Mouse (Mus musculus): ENCODE data around the gene Shkbp1. TPM values are rescaled to one million over a fixed set of nuclear protein-coding genes. Genes with fewer than 3 reads are reported as not detected.

The Shkbp1 gene
- polyA plus RNA-seq (2015; fragmentation: Nextera tagmentation; extraction: Ambion mirVana), result 47.4 and 55.1 TPM in 2 replicates

DNA sequence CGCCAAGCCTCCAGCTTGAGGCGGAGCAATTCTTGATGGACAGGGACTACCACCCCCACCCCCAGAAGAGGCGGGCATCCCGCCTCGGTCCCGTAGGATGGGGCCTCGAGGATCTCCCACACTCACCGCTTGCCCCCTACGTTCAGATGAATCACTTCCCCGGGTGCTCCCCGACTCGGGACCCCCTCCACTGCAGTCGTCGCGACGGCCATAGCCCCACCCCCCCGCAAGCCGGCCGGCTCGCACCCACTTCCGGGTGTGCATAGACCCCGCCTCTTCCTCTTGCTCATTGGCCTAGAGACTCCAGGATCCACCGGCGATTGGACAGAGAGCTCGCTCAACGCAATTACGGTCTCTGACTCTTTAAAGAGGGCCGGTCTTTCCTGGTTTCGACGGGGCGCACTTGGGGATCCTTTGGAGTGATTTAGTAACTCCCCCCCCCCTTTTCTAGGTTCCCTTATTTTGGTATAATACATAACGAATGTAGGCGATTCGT, at the start of gene Shkbp1:
Gene Shkbp1, minus strand, starts transcription at position 275 of the 496 bp plus-strand sequence.
- WGBS, result 1% methylated on average over 34 of the region's 34 CpGs
- peak within 1 kb of the TSS; percentile 68 for H3K9ac ChIP-seq (ENCODE audit: low read depth, low read length)
- no peaks in the 10 kb centered on the region for H3K9me3 ChIP-seq (replicated peaks; ENCODE audit: control insufficient read depth, low read length, poor library complexity, severe bottlenecking)
- peaks cover 11% of the 10 kb centered on the region for H3K4me1 ChIP-seq (ENCODE audit: control insufficient read depth, insufficient read depth, low read length)
- H3K4me2 ChIP-seq (ENCODE audit: low read length), result peak within 1 kb of the TSS; percentile 70
- H3K27ac ChIP-seq (ENCODE audit: low read length), result peak within 1 kb of the TSS; percentile 70
- H3K4me3 ChIP-seq (ENCODE audit: low read depth, low read length), result peak within 1 kb of the TSS; percentile 53
- peaks cover 14% of the 10 kb centered on the region for H3K27me3 ChIP-seq (ENCODE audit: control insufficient read depth, insufficient read depth, low read depth, low read length)
- 0 out of 2 replicates have a peak, but pooled peaks cover 2% of the 10 kb centered on the region for H3K36me3 ChIP-seq (ENCODE audit: control insufficient read depth, insufficient read depth, low read length)
- ATAC-seq, result peak; percentile 93

DNA sequence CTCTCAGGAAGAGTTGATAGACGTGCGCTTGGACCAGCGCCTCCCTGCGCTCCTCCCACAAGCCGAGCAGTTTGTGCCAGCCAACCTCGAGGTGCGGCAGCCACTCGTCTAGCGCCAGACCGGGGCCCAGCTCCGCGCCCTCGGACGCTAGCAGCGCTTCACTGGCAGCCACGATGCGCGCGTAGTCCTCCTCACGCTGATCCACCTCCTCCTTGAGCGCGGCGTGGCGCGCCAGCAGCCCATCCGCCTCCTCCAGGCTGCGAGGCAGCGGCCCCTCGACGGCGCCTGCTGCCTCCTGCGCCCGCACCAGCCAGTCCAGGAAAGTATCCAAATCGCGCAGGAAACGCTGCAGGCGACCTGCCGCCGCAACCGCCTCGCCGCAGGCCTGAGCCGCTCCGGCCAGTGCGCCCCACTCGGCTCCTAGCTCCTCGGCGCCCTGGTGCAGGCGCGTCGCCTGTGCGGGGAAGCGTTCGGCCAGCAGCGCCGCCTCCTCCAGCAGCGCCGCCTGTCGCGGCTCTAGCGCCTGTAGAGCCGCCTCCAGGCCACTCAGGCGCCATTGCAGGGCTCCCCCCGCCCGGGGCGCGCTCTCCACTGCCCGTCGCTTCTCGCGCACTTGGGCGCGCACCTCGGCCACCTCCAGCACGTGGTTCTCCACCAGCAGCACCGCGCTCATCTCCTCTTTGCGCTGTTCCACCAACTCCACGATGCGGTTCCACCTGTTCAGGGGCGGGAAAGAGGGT, 48.6 kb upstream of the Shkbp1 start:
- no peak overlapping the region for H3K4me2 ChIP-seq (ENCODE audit: low read length)
- H3K4me3 ChIP-seq (ENCODE audit: low read depth, low read length), result no peak overlapping the region
- peaks cover 73% of the 10 kb centered on the region for H3K27me3 ChIP-seq (ENCODE audit: control insufficient read depth, insufficient read depth, low read depth, low read length)
- no peak for ATAC-seq
- 0 out of 2 replicates have a peak, but pooled peaks cover 6% of the 10 kb centered on the region for H3K9me3 ChIP-seq (replicated peaks; ENCODE audit: control insufficient read depth, low read length, poor library complexity, severe bottlenecking)
- H3K36me3 ChIP-seq (ENCODE audit: control insufficient read depth, insufficient read depth, low read length), result peaks cover 7% of the 10 kb centered on the region
- H3K9ac ChIP-seq (ENCODE audit: low read depth, low read length), result no peak overlapping the region
- H3K27ac ChIP-seq (ENCODE audit: low read length), result no peak overlapping the region
- 11% methylated on average over 77 of the region's 81 CpGs for WGBS
- H3K4me1 ChIP-seq (ENCODE audit: control insufficient read depth, insufficient read depth, low read length), result no peaks in the 10 kb centered on the region; the same call in 1 of the 2 replicates

DNA sequence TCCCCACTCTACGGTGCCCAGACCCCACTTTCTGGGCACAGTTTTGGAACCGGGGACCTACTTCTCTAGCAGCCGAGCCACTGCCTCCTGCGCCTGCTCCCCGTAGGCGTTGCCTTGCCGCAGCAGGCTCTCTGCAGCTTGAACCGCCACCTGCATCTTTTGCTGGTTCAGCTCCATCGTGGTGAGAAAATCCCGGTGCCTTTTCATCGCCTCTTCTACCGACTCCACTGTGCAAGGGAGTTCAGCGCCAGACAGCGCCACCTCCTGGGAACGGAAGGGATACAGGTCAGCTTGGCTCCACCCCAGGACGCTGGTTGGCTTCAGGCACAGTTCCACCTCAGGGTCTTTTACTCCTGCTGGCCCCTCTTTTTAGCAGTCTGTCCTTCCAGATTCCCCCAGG, 46.9 kb upstream of the Shkbp1 start:
- H3K4me1 ChIP-seq (ENCODE audit: control insufficient read depth, insufficient read depth, low read length), result no peaks in the 10 kb centered on the region
- H3K27me3 ChIP-seq (ENCODE audit: control insufficient read depth, insufficient read depth, low read depth, low read length), result peaks cover 68% of the 10 kb centered on the region
- H3K4me2 ChIP-seq (ENCODE audit: low read length), result no peak overlapping the region
- no peak overlapping the region for H3K4me3 ChIP-seq (ENCODE audit: low read depth, low read length)
- H3K9ac ChIP-seq (ENCODE audit: low read depth, low read length), result no peak overlapping the region
- no peak for ATAC-seq
- WGBS, result 8% methylated on average over 16 of the region's 16 CpGs
- H3K36me3 ChIP-seq (ENCODE audit: control insufficient read depth, insufficient read depth, low read length), result peaks cover 12% of the 10 kb centered on the region
- H3K9me3 ChIP-seq (replicated peaks; ENCODE audit: control insufficient read depth, low read length, poor library complexity, severe bottlenecking), result 0 out of 2 replicates have a peak, but pooled peaks cover 6% of the 10 kb centered on the region
- no peak overlapping the region for H3K27ac ChIP-seq (ENCODE audit: low read length)

DNA sequence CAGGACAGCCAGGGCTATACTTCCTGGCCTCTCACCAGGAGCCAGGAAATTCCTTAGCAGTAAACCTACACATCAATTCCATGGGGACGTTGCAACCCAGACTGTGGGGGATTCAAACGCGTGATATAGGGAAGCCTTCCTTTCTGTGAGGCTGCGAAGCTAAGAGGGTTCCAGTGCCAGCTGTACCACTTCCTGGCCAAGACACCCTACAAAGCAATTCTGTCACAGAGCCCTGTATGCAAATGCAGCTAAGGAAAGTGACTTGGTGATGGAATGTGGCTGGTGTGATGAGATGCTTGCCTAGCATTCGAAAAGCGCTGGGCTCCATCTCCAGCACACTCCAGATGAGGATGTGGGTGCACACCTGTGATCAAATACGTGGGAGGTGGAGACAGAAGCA, 44.7 kb upstream of the Shkbp1 start:
- Histone ChIP-seq H3K9me3 (replicated peaks; ENCODE audit: control insufficient read depth, low read length, poor library complexity, severe bottlenecking) (0 out of 2 replicates have a peak, but pooled peaks cover 6% of the 10 kb centered on the region), H3K36me3 (ENCODE audit: control insufficient read depth, insufficient read depth, low read length) (peaks cover 12% of the 10 kb centered on the region), H3K27me3 (ENCODE audit: control insufficient read depth, insufficient read depth, low read depth, low read length) (peaks cover 52% of the 10 kb centered on the region), H3K4me1 (ENCODE audit: control insufficient read depth, insufficient read depth, low read length) (peaks cover 12% of the 10 kb centered on the region), H3K4me3 (ENCODE audit: low read depth, low read length) (no peak overlapping the region), H3K9ac (ENCODE audit: low read depth, low read length) (no peak overlapping the region), H3K4me2 (ENCODE audit: low read length) (no peak overlapping the region), H3K27ac (ENCODE audit: low read length) (no peak overlapping the region)
- WGBS, result 81% methylated on average over 7 of the region's 7 CpGs
- ATAC-seq, result no peak

DNA sequence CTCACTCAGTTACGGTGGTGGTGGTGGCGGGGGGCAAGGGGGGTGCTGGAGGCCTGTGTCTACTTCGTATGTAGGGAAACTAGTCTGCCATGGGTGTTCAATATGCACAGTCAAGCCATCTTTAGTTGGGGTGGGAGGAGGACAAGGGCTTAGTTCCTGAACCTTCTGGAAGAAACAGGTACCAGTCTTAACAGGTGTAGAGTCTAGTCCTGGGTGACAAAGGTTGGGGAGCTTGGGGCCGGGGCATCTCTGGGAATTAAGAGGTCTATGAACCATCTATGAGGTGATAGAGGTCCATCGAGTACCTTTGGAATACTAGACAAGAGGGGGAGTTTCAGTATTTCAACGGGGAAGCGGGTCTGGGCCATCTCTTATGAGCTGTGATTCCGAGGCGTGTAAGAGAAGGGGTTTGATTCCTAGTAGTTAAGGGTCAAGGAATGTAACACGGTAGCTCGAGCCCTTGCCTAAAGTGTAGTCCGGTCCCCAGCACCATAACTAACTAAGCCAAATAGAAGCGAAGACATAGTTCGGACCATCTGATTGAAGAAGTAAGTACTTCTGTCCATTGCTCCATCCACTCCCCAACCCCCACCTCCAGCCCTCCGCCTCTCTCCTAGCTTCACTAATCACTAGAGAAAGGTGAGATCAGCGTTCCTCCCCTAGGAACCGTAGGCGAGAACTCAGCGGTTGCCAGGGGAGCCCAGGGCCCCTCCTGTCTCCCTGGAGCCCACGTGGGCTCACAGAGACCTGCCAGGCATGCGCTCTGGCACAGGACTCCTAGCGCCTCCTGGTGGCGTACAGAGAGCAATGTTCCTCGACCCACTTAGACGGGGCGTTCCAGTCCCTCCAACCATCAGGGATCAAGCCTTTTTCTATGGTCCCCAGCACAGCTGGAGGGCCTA, 41.5 kb upstream of the Shkbp1 start:
- 22% methylated on average over 26 of the region's 26 CpGs for WGBS
- H3K4me3 ChIP-seq (ENCODE audit: low read depth, low read length), result no peak overlapping the region
- H3K27me3 ChIP-seq (ENCODE audit: control insufficient read depth, insufficient read depth, low read depth, low read length), result peaks cover 53% of the 10 kb centered on the region

DNA sequence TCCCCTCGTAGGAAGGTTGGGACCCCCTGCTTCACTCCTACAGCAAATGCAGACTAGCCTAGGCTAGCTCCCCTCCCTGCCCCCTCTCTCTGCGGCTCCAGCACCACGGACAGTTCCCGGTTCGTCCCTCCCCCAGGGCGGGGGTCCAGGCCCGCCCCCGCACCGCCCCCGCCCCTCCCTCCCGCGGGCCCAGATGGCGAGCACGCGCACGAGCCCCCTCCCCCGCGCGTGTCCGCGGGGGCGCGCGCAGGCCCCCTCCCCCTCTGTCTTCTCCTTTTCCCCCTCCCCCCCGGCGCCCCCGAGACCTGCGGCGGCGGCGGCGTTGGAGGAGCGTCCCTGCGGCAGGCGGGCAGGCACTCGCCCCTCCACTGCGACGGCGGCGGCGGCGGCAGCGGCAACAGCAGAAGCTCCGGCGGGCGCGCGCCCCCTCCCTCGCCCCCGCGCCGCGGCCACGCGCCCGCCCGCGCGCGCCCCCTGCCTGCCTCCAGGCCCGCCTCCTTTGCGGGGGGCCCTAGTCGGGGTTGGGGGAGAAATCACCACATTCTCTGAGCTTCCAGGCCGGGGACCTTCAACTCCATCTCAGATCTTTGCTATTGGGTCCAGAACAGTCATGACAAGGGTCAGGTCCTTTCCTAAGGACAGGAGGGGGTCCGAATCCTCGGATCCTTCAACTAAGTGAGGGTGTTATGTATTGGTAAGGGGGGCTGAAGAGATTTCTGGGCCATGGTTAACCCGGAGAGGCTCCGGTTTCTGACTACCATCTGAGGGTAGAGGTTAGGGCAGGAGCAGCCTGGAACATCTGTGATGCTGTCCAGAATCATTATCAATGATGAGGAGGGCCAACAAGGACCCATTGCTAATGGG, 40.6 kb upstream of the Shkbp1 start:
- H3K27me3 ChIP-seq (ENCODE audit: control insufficient read depth, insufficient read depth, low read depth, low read length), result peaks cover 60% of the 10 kb centered on the region
- 2% methylated on average over 29 of the region's 68 CpGs for WGBS
- H3K9me3 ChIP-seq (replicated peaks; ENCODE audit: control insufficient read depth, low read length, poor library complexity, severe bottlenecking), result no peaks in the 10 kb centered on the region
- no peak overlapping the region for H3K27ac ChIP-seq (ENCODE audit: low read length)
- peak overlapping the region; percentile 58 for H3K4me3 ChIP-seq (ENCODE audit: low read depth, low read length)
- peaks cover 12% of the 10 kb centered on the region for H3K4me1 ChIP-seq (ENCODE audit: control insufficient read depth, insufficient read depth, low read length)
- peak overlapping the region; percentile 69 for H3K9ac ChIP-seq (ENCODE audit: low read depth, low read length)
- peak; percentile 50 for ATAC-seq
- H3K4me2 ChIP-seq (ENCODE audit: low read length), result peak overlapping the region; percentile 86
- H3K36me3 ChIP-seq (ENCODE audit: control insufficient read depth, insufficient read depth, low read length), result peaks cover 9% of the 10 kb centered on the region; the same call in 1 of the 2 replicates

More for the DNA sequence above, 41.5 kb upstream of the Shkbp1 start:
- Histone ChIP-seq H3K9ac (ENCODE audit: low read depth, low read length) (no peak overlapping the region), H3K4me2 (ENCODE audit: low read length) (peak overlapping the region; percentile 86), H3K36me3 (ENCODE audit: control insufficient read depth, insufficient read depth, low read length) (peaks cover 9% of the 10 kb centered on the region; the same call in 1 of the 2 replicates), H3K27ac (ENCODE audit: low read length) (no peak overlapping the region), H3K4me1 (ENCODE audit: control insufficient read depth, insufficient read depth, low read length) (peaks cover 12% of the 10 kb centered on the region), H3K9me3 (replicated peaks; ENCODE audit: control insufficient read depth, low read length, poor library complexity, severe bottlenecking) (no peaks in the 10 kb centered on the region)
- peak; percentile 22; the same call in 1 of the 2 replicates for ATAC-seq

DNA sequence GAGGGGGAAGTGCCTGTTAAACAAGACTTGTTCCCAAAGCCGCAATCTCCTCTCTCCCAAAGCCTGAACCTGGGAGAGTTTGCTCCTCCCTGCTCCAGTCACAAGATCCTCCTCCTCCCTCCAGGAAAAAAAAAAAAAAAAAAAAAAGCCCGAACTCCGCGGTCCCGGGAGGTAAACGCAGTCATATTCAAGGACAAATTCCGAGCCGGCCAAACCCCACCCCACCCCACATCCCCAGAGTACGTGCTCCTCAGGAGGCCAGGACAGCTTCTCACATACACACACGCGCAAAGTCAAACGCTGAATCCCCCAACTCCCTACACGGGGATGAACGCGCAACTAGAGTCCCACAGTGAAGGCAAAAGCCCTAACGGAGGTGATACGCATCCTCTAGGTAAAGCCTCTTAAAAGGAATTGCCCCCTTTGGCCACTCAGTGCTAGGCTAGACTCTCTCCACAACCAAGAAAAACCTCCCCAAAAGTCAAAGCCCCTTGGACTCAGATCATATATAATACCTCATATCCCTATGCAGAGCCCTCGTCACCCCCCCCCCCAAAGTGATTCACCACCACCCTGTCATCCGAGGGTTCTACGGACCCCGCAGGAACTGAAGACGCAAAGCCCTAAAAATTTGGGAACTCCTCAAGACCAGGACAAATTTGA, 39.8 kb upstream of the Shkbp1 start:
- H3K27me3 ChIP-seq (ENCODE audit: control insufficient read depth, insufficient read depth, low read depth, low read length), result peaks cover 61% of the 10 kb centered on the region
- peak; percentile 38; the same call in 1 of the 2 replicates for ATAC-seq
- no peaks in the 10 kb centered on the region for H3K9me3 ChIP-seq (replicated peaks; ENCODE audit: control insufficient read depth, low read length, poor library complexity, severe bottlenecking)
- peaks cover 11% of the 10 kb centered on the region; the same call in 1 of the 2 replicates for H3K36me3 ChIP-seq (ENCODE audit: control insufficient read depth, insufficient read depth, low read length)
- H3K4me2 ChIP-seq (ENCODE audit: low read length), result peak overlapping the region; percentile 86
- 1% methylated on average over 22 of the region's 22 CpGs for WGBS
- no peak overlapping the region for H3K27ac ChIP-seq (ENCODE audit: low read length)
- H3K4me3 ChIP-seq (ENCODE audit: low read depth, low read length), result peak overlapping the region; percentile 58
- peaks cover 12% of the 10 kb centered on the region for H3K4me1 ChIP-seq (ENCODE audit: control insufficient read depth, insufficient read depth, low read length)
- peak overlapping the region; percentile 69; the same call in 1 of the 2 replicates for H3K9ac ChIP-seq (ENCODE audit: low read depth, low read length)

DNA sequence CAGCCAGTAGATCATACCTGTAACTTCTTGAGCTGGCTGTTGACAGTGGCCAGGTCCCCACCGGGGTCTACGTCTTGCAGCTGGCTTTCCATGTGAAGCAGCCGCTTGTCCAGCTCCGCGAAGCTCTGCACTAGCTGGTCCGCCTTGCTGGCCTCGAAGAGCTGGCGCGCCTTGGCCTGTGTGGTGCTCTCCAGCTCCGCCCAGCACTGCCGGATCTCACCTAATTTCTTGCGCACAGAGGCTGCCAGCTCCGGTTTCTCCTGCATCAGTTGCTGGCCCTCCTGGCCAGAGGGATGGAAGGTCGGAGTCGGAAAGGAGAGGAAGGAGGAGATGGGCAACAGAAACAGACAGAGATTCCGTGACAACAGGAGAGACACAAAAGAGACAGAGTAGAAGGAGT, 35.6 kb upstream of the Shkbp1 start:
- WGBS, result 41% methylated on average over 16 of the region's 16 CpGs
- no peak for ATAC-seq
- peaks cover 45% of the 10 kb centered on the region for H3K27me3 ChIP-seq (ENCODE audit: control insufficient read depth, insufficient read depth, low read depth, low read length)
- peaks cover 9% of the 10 kb centered on the region for H3K4me1 ChIP-seq (ENCODE audit: control insufficient read depth, insufficient read depth, low read length)
- no peak overlapping the region for H3K9ac ChIP-seq (ENCODE audit: low read depth, low read length)
- no peak overlapping the region for H3K27ac ChIP-seq (ENCODE audit: low read length)
- H3K4me2 ChIP-seq (ENCODE audit: low read length), result no peak overlapping the region
- H3K9me3 ChIP-seq (replicated peaks; ENCODE audit: control insufficient read depth, low read length, poor library complexity, severe bottlenecking), result no peaks in the 10 kb centered on the region
- peaks cover 4% of the 10 kb centered on the region; the same call in 1 of the 2 replicates for H3K36me3 ChIP-seq (ENCODE audit: control insufficient read depth, insufficient read depth, low read length)
- no peak overlapping the region for H3K4me3 ChIP-seq (ENCODE audit: low read depth, low read length)
